Comparison of ENCODE assay signal across 8 mouse cellular contexts in the genomic region with DNA sequence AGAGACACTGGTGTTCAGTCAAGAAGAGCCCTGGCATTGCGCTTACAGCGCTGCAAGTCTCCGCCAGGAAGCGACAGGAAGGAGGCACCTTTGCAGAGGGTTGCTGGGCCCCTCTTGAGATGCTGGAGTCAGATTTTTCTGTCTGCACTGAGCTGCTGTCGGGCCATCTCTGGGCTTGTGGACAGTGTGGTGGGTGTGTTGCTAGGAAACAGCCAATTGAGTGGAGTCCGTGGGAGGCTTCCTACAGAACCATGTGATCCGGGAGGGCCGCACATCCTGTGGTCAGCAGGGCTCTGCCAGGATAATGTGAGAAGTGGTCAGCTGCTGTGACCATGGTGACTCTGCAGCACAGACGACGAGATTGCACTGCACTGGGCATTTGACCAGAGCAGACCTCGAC. TPM values are rescaled to one million over a fixed set of nuclear protein-coding genes. Genes with fewer than 3 reads are reported as not detected.
DNase-seq lines count a peak whose midpoint lies in the region; ATAC-seq lines count a peak whose summit lies in the region.

No protein-coding gene starts in this region.

- H3K27ac ChIP-seq in neural tube, embryonic 14.5 days (ENCODE audit: low read depth, low read length): no peak overlapping the region

- intact Hi-C loops in left cerebral cortex, postnatal 25 days (cut with DNase I): no loop called here

- no peaks in the 10 kb centered on the region for H3K36me3 ChIP-seq in neural tube, embryonic 14.5 days (ENCODE audit: control insufficient read depth, insufficient read depth, low read length)

- H3K4me2 ChIP-seq in neural tube, embryonic 14.5 days (ENCODE audit: low read depth, low read length): peak overlapping the region; percentile 14; the same call in 1 of the 2 replicates

- no peaks in the 10 kb centered on the region for H3K27me3 ChIP-seq in neural tube, embryonic 14.5 days (ENCODE audit: control insufficient read depth, insufficient read depth, low read length)

- ATAC-seq in neural tube, embryonic 14.5 days (ENCODE audit: low read depth): peak; percentile 9; the same call in 1 of the 2 replicates

- H3K9me3 ChIP-seq in neural tube, embryonic 14.5 days (ENCODE audit: control insufficient read depth, low read length): no peaks in the 10 kb centered on the region

- H3K9ac ChIP-seq in neural tube, embryonic 14.5 days (replicated peaks; ENCODE audit: low read depth, low read length): no peak overlapping the region

- peak; percentile 45 for DNase-seq in cerebellum, postnatal 10 days
- DNase-seq in cerebellum, adult 9-11 months: no peak
- DNase-seq in MN1 (ENCODE audit: low spot score): peak; percentile 89
- peak; percentile 67 to 79 for DNase-seq in frontal cortex, postnatal 36 days (ENCODE audit: low spot score in 2 of 2)
- DNase-seq in left cerebral cortex, postnatal 25 days (ENCODE audit: low spot score in 2 of 2): peak; percentile 69 to 92
- no peak for DNase-seq in urinary bladder, postnatal 25 days (ENCODE audit: low spot score)
- no peak for DNase-seq in thymus, adult 18-20 months

- peaks cover under 1% of the 10 kb centered on the region; the same call in 1 of the 2 replicates for H3K4me1 ChIP-seq in neural tube, embryonic 14.5 days (ENCODE audit: control insufficient read depth, insufficient read depth, low read length)

- WGBS in neural tube, embryonic 14.5 days: 25% methylated on average over 11 of the region's 11 CpGs

- H3K4me3 ChIP-seq in neural tube, embryonic 14.5 days (ENCODE audit: low read depth, low read length): no peak overlapping the region

RNA-seq across cellular contexts. Expression of a gene that starts 4.6 kb away (rescaled TPM):
- total RNA-seq in left cerebral cortex, postnatal 25 days (2021): 100 to 1,000 TPM; 214 to 217 TPM
- polyA plus RNA-seq in neural tube, embryonic 14.5 days (2014; fragmentation: Nextera tagmentation; extraction: Ambion mirVana): 5.4 and 6.6 TPM in 2 replicates

Comparison
In these comparisons a context has a peak if more than half of its experiments do, and no peak if none do; other contexts are left out.
1. DNase-seq: peak in cerebellum, postnatal 10 days (2 of 2), MN1 (single experiment), frontal cortex, postnatal 36 days (2 of 2) and left cerebral cortex, postnatal 25 days (2 of 2); none in cerebellum, adult 9-11 months (single experiment), urinary bladder, postnatal 25 days (single experiment) and thymus, adult 18-20 months (0 of 2).